Mouse (Mus musculus): ENCODE results near the gene Alkbh2.

Gene Alkbh2

GRCm38 (mm10) chr5:114127374-114128349 is at the start of gene Alkbh2:
Gene Alkbh2, minus strand, starts transcription at chr5:114128218.
- in situ Hi-C loops (cut with MboI; ENCODE audit: unreplicated experiment in 2 of 2), result no loop called here

GRCm38 (mm10) chr5:114176548-114177400 is 48.8 kb upstream of the Alkbh2 start:
- in situ Hi-C loops (cut with MboI; ENCODE audit: unreplicated experiment in 2 of 2), result no loop called here

- in situ Hi-C loops (cut with MboI; ENCODE audit: unreplicated experiment in 2 of 2), result no loop called here
Measured at GRCm38 (mm10) chr5:114175596-114176171, 47.7 kb upstream of the Alkbh2 start.

- in situ Hi-C loops (cut with MboI; ENCODE audit: unreplicated experiment in 2 of 2), result no loop called here
Measured at GRCm38 (mm10) chr5:114174639-114175038, 46.6 kb upstream of the Alkbh2 start.

- in situ Hi-C loops (cut with MboI; ENCODE audit: unreplicated experiment in 2 of 2), result no loop called here
Measured at GRCm38 (mm10) chr5:114173877-114174581, 46.0 kb upstream of the Alkbh2 start.

GRCm38 (mm10) chr5:114173458-114173857 is 45.4 kb upstream of the Alkbh2 start:
- in situ Hi-C loops (cut with MboI; ENCODE audit: unreplicated experiment in 2 of 2), result no loop called here

GRCm38 (mm10) chr5:114172936-114173335 is 44.9 kb upstream of the Alkbh2 start:
- in situ Hi-C loops (cut with MboI; ENCODE audit: unreplicated experiment in 2 of 2), result no loop called here

- in situ Hi-C loops (cut with MboI; ENCODE audit: unreplicated experiment in 2 of 2), result no loop called here
Measured at GRCm38 (mm10) chr5:114170345-114170744, 42.3 kb upstream of the Alkbh2 start.

- in situ Hi-C loops (cut with MboI; ENCODE audit: unreplicated experiment in 2 of 2), result no loop called here
Measured at GRCm38 (mm10) chr5:114163117-114163696, 35.2 kb upstream of the Alkbh2 start.

- in situ Hi-C loops (cut with MboI; ENCODE audit: unreplicated experiment in 2 of 2), result no loop called here
Measured at GRCm38 (mm10) chr5:114162106-114162815, 34.2 kb upstream of the Alkbh2 start.

GRCm38 (mm10) chr5:114161424-114161823 is 33.4 kb upstream of the Alkbh2 start:
- in situ Hi-C loops (cut with MboI; ENCODE audit: unreplicated experiment in 2 of 2), result no loop called here

- in situ Hi-C loops (cut with MboI; ENCODE audit: unreplicated experiment in 2 of 2), result no loop called here
Measured at GRCm38 (mm10) chr5:114157236-114157635, 29.2 kb upstream of the Alkbh2 start.

GRCm38 (mm10) chr5:114155168-114155933 is 27.3 kb upstream of the Alkbh2 start:
- in situ Hi-C loops (cut with MboI; ENCODE audit: unreplicated experiment in 2 of 2), result no loop called here

GRCm38 (mm10) chr5:114154765-114155164 is 26.7 kb upstream of the Alkbh2 start:
- in situ Hi-C loops (cut with MboI; ENCODE audit: unreplicated experiment in 2 of 2), result no loop called here

- in situ Hi-C loops (cut with MboI; ENCODE audit: unreplicated experiment in 2 of 2), result no loop called here
Measured at GRCm38 (mm10) chr5:114153490-114153889, 25.5 kb upstream of the Alkbh2 start.

GRCm38 (mm10) chr5:114152359-114153092 is 24.5 kb upstream of the Alkbh2 start:
- in situ Hi-C loops (cut with MboI; ENCODE audit: unreplicated experiment in 2 of 2), result no loop called here

GRCm38 (mm10) chr5:114147043-114147972 is 19.3 kb upstream of the Alkbh2 start:
- in situ Hi-C loops (cut with MboI; ENCODE audit: unreplicated experiment in 2 of 2), result no loop called here
